Mouse (Mus musculus) heart, postnatal 0 days (tissue): ENCODE data around the gene Med13.

Source experiments
- CTCF ChIP-seq: IDR thresholded peaks from 2 replicates; pipeline ENCODE4 v1.5.1; 2016; ENCODE audit warnings: antibody characterized with exemption, control low read depth, low read depth
- EP300 ChIP-seq: IDR thresholded peaks from 2 replicates; pipeline ENCODE4 v1.6.1; 2016; ENCODE audit warnings: antibody characterized with exemption, low read depth

DNA sequence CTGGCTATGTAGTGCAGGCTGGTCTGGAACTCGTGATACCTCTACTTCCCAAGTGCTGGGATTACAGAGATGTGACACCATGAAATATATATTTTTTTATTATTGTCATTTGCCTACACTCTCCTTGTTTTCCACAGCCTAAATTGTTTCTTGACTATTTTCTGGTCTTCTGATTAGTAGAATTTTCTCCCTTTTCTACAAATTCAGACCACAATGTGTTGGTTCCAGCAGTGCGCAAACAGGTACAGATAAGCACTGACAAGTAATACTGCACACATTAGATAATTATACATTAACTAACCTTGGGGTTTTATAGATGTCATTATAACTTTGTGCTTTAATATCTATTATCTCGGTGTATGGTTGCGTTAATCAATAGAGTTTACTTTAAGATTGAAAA is 37.7 kb upstream of the Med13 start:
- no peak for TF ChIP-seq CTCF
- no peak for TF ChIP-seq EP300
